ENCODE assay signal across 8 mouse cellular contexts in genomic region chr13:67108821-67109206, GRCm38 (mm10). TPM values are rescaled to one million over a fixed set of nuclear protein-coding genes. Genes with fewer than 3 reads are reported as not detected.
DNase-seq lines count a peak whose midpoint lies in the region; ATAC-seq and TF ChIP-seq lines count a peak whose summit lies in the region.

No protein-coding gene starts in this region.

- peak overlapping the region; percentile 66 for H3K4me2 ChIP-seq in hindbrain, embryonic 13.5 days

- intact Hi-C loops in heart, adult 2 months (cut with DNase I): loop anchor here (1.0 to 10.0 kb wide), 8 partner anchors 19 to 706 kb away; partner anchors contain the start of genes Gm10767, Gm26965, Gm28044 and Zfp273

- H3K36me3 ChIP-seq in heart, adult 2 months (ENCODE audit: control insufficient read depth, insufficient read depth, low read length): no peaks in the 10 kb centered on the region
- H3K36me3 ChIP-seq in spleen, adult 2 months (ENCODE audit: control insufficient read depth, insufficient read depth, low read length): no peaks in the 10 kb centered on the region; the same call in 1 of the 2 replicates
- 0 out of 2 replicates have a peak, but pooled peaks cover 2% of the 10 kb centered on the region for H3K36me3 ChIP-seq in hindbrain, embryonic 13.5 days
- H3K36me3 ChIP-seq in macrophage (ENCODE audit: inconsistent target): no peaks in the 10 kb centered on the region
- H3K36me3 ChIP-seq in testis, adult 2 months (ENCODE audit: control insufficient read depth, insufficient read depth, low read length): no peaks in the 10 kb centered on the region

- peaks cover 6% of the 10 kb centered on the region for H3K4me1 ChIP-seq in heart, adult 2 months (ENCODE audit: control insufficient read depth, insufficient read depth, low read length)
- H3K4me1 ChIP-seq in spleen, adult 2 months (ENCODE audit: control insufficient read depth, insufficient read depth, insufficient read length): peaks cover 9% of the 10 kb centered on the region; the same call in 1 of the 2 replicates
- H3K4me1 ChIP-seq in hindbrain, embryonic 13.5 days (replicated peaks): peaks cover 9% of the 10 kb centered on the region
- H3K4me1 ChIP-seq in testis, adult 2 months (ENCODE audit: control insufficient read depth, insufficient read depth, low read length): peaks cover 9% of the 10 kb centered on the region

- peak overlapping the region; percentile 94 for H3K4me3 ChIP-seq in heart, adult 2 months
- H3K4me3 ChIP-seq in spleen, adult 2 months (ENCODE audit: extremely low read depth, insufficient read depth, insufficient read length): peak overlapping the region; percentile 26; the same call in 1 of the 2 replicates
- peak overlapping the region; percentile 57 for H3K4me3 ChIP-seq in hindbrain, embryonic 13.5 days
- H3K4me3 ChIP-seq in macrophage (ENCODE audit: inconsistent target): peak overlapping the region; percentile 82
- H3K4me3 ChIP-seq in testis, adult 2 months (ENCODE audit: control insufficient read depth, low read depth, low read length): peak overlapping the region; percentile 97

- TF ChIP-seq POLR2A in heart, adult 2 months (IDR thresholded peaks at IDR 0.05; ENCODE audit: insufficient read depth, low read depth, low read length): no peak
- TF ChIP-seq POLR2A in spleen, adult 2 months (IDR thresholded peaks at IDR 0.05; ENCODE audit: low read depth, low read length): no peak
- no peak for TF ChIP-seq POLR2A in testis, adult 2 months (IDR thresholded peaks at IDR 0.05; ENCODE audit: control insufficient read depth, low read depth, low read length)

- TF ChIP-seq EP300 in heart, adult 2 months (IDR thresholded peaks at IDR 0.05; ENCODE audit: insufficient read depth, low read depth, low read length): no peak

- ATAC-seq in hindbrain, embryonic 13.5 days (ENCODE audit: low FRiP score): peak; percentile 57

- no peaks in the 10 kb centered on the region; the same call in 1 of the 2 replicates for H3K79me2 ChIP-seq in heart, adult 2 months (replicated peaks; ENCODE audit: control insufficient read depth, insufficient read depth, low read length)
- H3K79me2 ChIP-seq in macrophage (ENCODE audit: inconsistent target): peaks cover 9% of the 10 kb centered on the region; the same call in 1 of the 2 replicates

- H3K27ac ChIP-seq in heart, adult 2 months: peak overlapping the region; percentile 93
- 0 out of 2 replicates have a peak overlapping the region, but pooled peaks have one; percentile 22 for H3K27ac ChIP-seq in spleen, adult 2 months (ENCODE audit: insufficient read depth, low read length)
- H3K27ac ChIP-seq in hindbrain, embryonic 13.5 days: peak overlapping the region; percentile 36; the same call in 1 of the 2 replicates
- peak overlapping the region; percentile 80; the same call in 1 of the 2 replicates for H3K27ac ChIP-seq in macrophage
- no peak overlapping the region for H3K27ac ChIP-seq in testis, adult 2 months (ENCODE audit: control insufficient read depth, insufficient read depth, low read depth, low read length)

- peak; percentile 65 for TF ChIP-seq CTCF in heart, adult 2 months (IDR thresholded peaks at IDR 0.05)
- TF ChIP-seq CTCF in spleen, adult 2 months (IDR thresholded peaks at IDR 0.05; ENCODE audit: extremely low read depth, insufficient read depth, insufficient read length, insufficient replicate concordance): peak; percentile 24; the same call in 1 of the 2 replicates
- no peak for TF ChIP-seq CTCF in testis, adult 2 months (IDR thresholded peaks at IDR 0.05; ENCODE audit: control insufficient read depth, insufficient read depth, insufficient replicate concordance, low read depth, low read length)

- 3% methylated on average over 9 of the region's 9 CpGs for WGBS in heart, adult 2 months
- WGBS in spleen, adult 2 months: 3% methylated on average over 9 of the region's 9 CpGs
- 7% methylated on average over 9 of the region's 9 CpGs for WGBS in hindbrain, embryonic 13.5 days
- WGBS in macrophage (ENCODE audit: missing documents): 6% methylated on average over 9 of the region's 9 CpGs

- peak in 1 of 2 experiments; percentile 42 for DNase-seq in heart, adult 2 months
- no peak for DNase-seq in heart, adult 8-10 months (ENCODE audit: low spot score)
- DNase-seq in spleen, adult 2 months (ENCODE audit: low read depth in 1 of 2, low spot score in 2 of 2): peak in 1 of 2 experiments; percentile 47
- DNase-seq in spleen, postnatal 36 days (ENCODE audit: low spot score in 2 of 2): no peak
- no peak for DNase-seq in adrenal gland, postnatal 14 days

- peak overlapping the region; percentile 46 for H3K9ac ChIP-seq in heart, adult 2 months (ENCODE audit: low read depth, low read length)
- H3K9ac ChIP-seq in hindbrain, embryonic 13.5 days: no peak overlapping the region

- H3K27me3 ChIP-seq in heart, adult 2 months (ENCODE audit: control insufficient read depth, insufficient read depth, low read length): no peaks in the 10 kb centered on the region; the same call in 1 of the 2 replicates
- H3K27me3 ChIP-seq in spleen, adult 2 months (ENCODE audit: control insufficient read depth, insufficient read depth, low read length): peaks cover 2% of the 10 kb centered on the region; the same call in 1 of the 2 replicates
- no peaks in the 10 kb centered on the region for H3K27me3 ChIP-seq in hindbrain, embryonic 13.5 days
- no peaks in the 10 kb centered on the region for H3K27me3 ChIP-seq in testis, adult 2 months (ENCODE audit: control insufficient read depth, insufficient read depth, low read length)

- no peaks in the 10 kb centered on the region for H3K9me3 ChIP-seq in hindbrain, embryonic 13.5 days

RNA-seq across cellular contexts. Expression of gene Gm28557, which starts 0.4 kb away (rescaled TPM):
- total RNA-seq in heart, adult 2 months (2021): 1 to 10 TPM; 3.5 to 4.0 TPM
- polyA plus RNA-seq in heart, adult 2 months (2012; rRNA removed): 1.2 and 2.0 TPM in 2 replicates
- 1 to 10 TPM; 1.9 to 2.8 (median 2.2) TPM for total RNA-seq in heart, adult 8-10 months (2022)
- 1.0 and 1.1 TPM in 2 replicates for polyA plus RNA-seq in spleen, adult 2 months (2012; rRNA removed)
- 1.4 and 1.7 TPM in 2 replicates for polyA plus RNA-seq in hindbrain, embryonic 13.5 days (2015; fragmentation: Nextera tagmentation; extraction: Ambion mirVana)
- total RNA-seq in macrophage (2018; cell fraction: chromatin; rRNA removed): 10 to 100 TPM in 4 of 26 experiments, 1 to 10 TPM in 15, under 1 TPM in 5, not detected in 2; 0.25 to 12.0 (median 4.2) TPM
- 1 to 10 TPM in 24 of 26 experiments, under 1 TPM in 2; 0.66 to 4.5 (median 3.1) TPM for total RNA-seq in macrophage (2018; cell fraction: cytosol; rRNA removed)
- 10 to 100 TPM in 3 of 26 experiments, 1 to 10 TPM in 20, under 1 TPM in 2, not detected in 1; 0.58 to 15.6 (median 3.9) TPM for total RNA-seq in macrophage (2018; cell fraction: nucleus; rRNA removed)
- polyA plus RNA-seq in macrophage (2018): 1.6 to 4.1 TPM (median 1.7 TPM) in 3 replicates
- polyA plus RNA-seq in testis, adult 2 months (2012; rRNA removed): 0.71 and 0.72 TPM in 2 replicates
- 3.4 and 4.2 TPM in 2 replicates for total RNA-seq in adrenal gland, postnatal 14 days (2021)

RNA-seq across cellular contexts. Expression of gene Rslcan18, which starts 7.2 kb away (rescaled TPM):
- total RNA-seq in heart, adult 2 months (2021): 1 to 10 TPM in 1 of 2 experiments, under 1 TPM in 1; 0.70 to 1.1 TPM
- 0.29 and 0.70 TPM in 2 replicates for polyA plus RNA-seq in heart, adult 2 months (2012; rRNA removed)
- total RNA-seq in heart, adult 8-10 months (2022): under 1 TPM; 0.41 to 0.84 (median 0.80) TPM
- 0.13 and 0.18 TPM in 2 replicates for polyA plus RNA-seq in spleen, adult 2 months (2012; rRNA removed)
- polyA plus RNA-seq in hindbrain, embryonic 13.5 days (2015; fragmentation: Nextera tagmentation; extraction: Ambion mirVana): 0.10 TPM in 1 of 2 replicates, not detected in the other
- total RNA-seq in macrophage (2018; cell fraction: chromatin; rRNA removed): 10 to 100 TPM in 1 of 26 experiments, 1 to 10 TPM in 19, under 1 TPM in 6; 0.16 to 10.6 (median 2.5) TPM
- 1 to 10 TPM in 12 of 26 experiments, under 1 TPM in 14; 0.14 to 1.7 (median 0.86) TPM for total RNA-seq in macrophage (2018; cell fraction: cytosol; rRNA removed)
- total RNA-seq in macrophage (2018; cell fraction: nucleus; rRNA removed): 1 to 10 TPM in 13 of 26 experiments, under 1 TPM in 10, not detected in 3; 0.23 to 9.9 (median 1.5) TPM
- 0.95 to 1.3 TPM (median 1.1 TPM) in 3 replicates for polyA plus RNA-seq in macrophage (2018)
- 0.06 and 0.11 TPM in 2 replicates for polyA plus RNA-seq in testis, adult 2 months (2012; rRNA removed)
- total RNA-seq in adrenal gland, postnatal 14 days (2021): 0.90 and 1.0 TPM in 2 replicates

RNA-seq across cellular contexts. Expression of gene Zfp708, which starts 11.0 kb away (rescaled TPM):
- total RNA-seq in heart, adult 2 months (2021): 1 to 10 TPM; 1.1 to 1.2 TPM
- polyA plus RNA-seq in heart, adult 2 months (2012; rRNA removed): 0.10 and 1.1 TPM in 2 replicates
- under 1 TPM; 0.60 to 0.92 (median 0.80) TPM for total RNA-seq in heart, adult 8-10 months (2022)
- 0.11 TPM in 1 of 2 replicates, not detected in the other for polyA plus RNA-seq in spleen, adult 2 months (2012; rRNA removed)
- 8.7 and 9.8 TPM in 2 replicates for polyA plus RNA-seq in hindbrain, embryonic 13.5 days (2015; fragmentation: Nextera tagmentation; extraction: Ambion mirVana)
- total RNA-seq in macrophage (2018; cell fraction: chromatin; rRNA removed): 1 to 10 TPM in 2 of 26 experiments, under 1 TPM in 6, not detected in 18; 0.34 to 2.2 (median 0.69) TPM
- total RNA-seq in macrophage (2018; cell fraction: cytosol; rRNA removed): 1 to 10 TPM in 2 of 26 experiments, under 1 TPM in 15, not detected in 9; 0.09 to 1.1 (median 0.61) TPM
- total RNA-seq in macrophage (2018; cell fraction: nucleus; rRNA removed): 1 to 10 TPM in 7 of 26 experiments, under 1 TPM in 6, not detected in 13; 0.28 to 2.1 (median 1.2) TPM
- polyA plus RNA-seq in macrophage (2018): 1.1 to 2.6 TPM (median 1.2 TPM) in 3 replicates
- polyA plus RNA-seq in testis, adult 2 months (2012; rRNA removed): 0.05 and 0.16 TPM in 2 replicates
- total RNA-seq in adrenal gland, postnatal 14 days (2021): 1.1 TPM in 2 replicates

RNA-seq across cellular contexts. Expression of gene Zfp759, which starts 12.6 kb away (rescaled TPM):
- total RNA-seq in heart, adult 2 months (2021): 1 to 10 TPM; 4.0 to 8.2 TPM
- polyA plus RNA-seq in heart, adult 2 months (2012; rRNA removed): 0.59 and 1.5 TPM in 2 replicates
- 1 to 10 TPM; 4.6 to 5.8 (median 5.1) TPM for total RNA-seq in heart, adult 8-10 months (2022)
- 0.09 and 0.13 TPM in 2 replicates for polyA plus RNA-seq in spleen, adult 2 months (2012; rRNA removed)
- polyA plus RNA-seq in hindbrain, embryonic 13.5 days (2015; fragmentation: Nextera tagmentation; extraction: Ambion mirVana): 4.1 and 4.2 TPM in 2 replicates
- total RNA-seq in macrophage (2018; cell fraction: chromatin; rRNA removed): 1 to 10 TPM in 20 of 26 experiments, under 1 TPM in 5, not detected in 1; 0.36 to 9.4 (median 2.8) TPM
- total RNA-seq in macrophage (2018; cell fraction: cytosol; rRNA removed): 1 to 10 TPM in 19 of 26 experiments, under 1 TPM in 7; 0.28 to 3.7 (median 2.6) TPM
- total RNA-seq in macrophage (2018; cell fraction: nucleus; rRNA removed): 1 to 10 TPM in 16 of 26 experiments, under 1 TPM in 9, not detected in 1; 0.19 to 9.6 (median 1.5) TPM
- 1.9 to 4.9 TPM (median 2.7 TPM) in 3 replicates for polyA plus RNA-seq in macrophage (2018)
- polyA plus RNA-seq in testis, adult 2 months (2012; rRNA removed): 3.3 and 3.9 TPM in 2 replicates
- 4.6 and 5.5 TPM in 2 replicates for total RNA-seq in adrenal gland, postnatal 14 days (2021)

RNA-seq across cellular contexts. Expression of gene Zfp712, which starts 47.8 kb away (rescaled TPM):
- 1 to 10 TPM; 1.5 to 1.6 TPM for total RNA-seq in heart, adult 2 months (2021)
- polyA plus RNA-seq in heart, adult 2 months (2012; rRNA removed): 0.23 and 0.70 TPM in 2 replicates
- total RNA-seq in heart, adult 8-10 months (2022): 1 to 10 TPM; 1.0 to 1.5 (median 1.4) TPM
- 0.15 and 0.18 TPM in 2 replicates for polyA plus RNA-seq in spleen, adult 2 months (2012; rRNA removed)
- 5.4 and 6.8 TPM in 2 replicates for polyA plus RNA-seq in hindbrain, embryonic 13.5 days (2015; fragmentation: Nextera tagmentation; extraction: Ambion mirVana)
- total RNA-seq in macrophage (2018; cell fraction: chromatin; rRNA removed): 1 to 10 TPM in 18 of 26 experiments, under 1 TPM in 7, not detected in 1; 0.34 to 4.7 (median 1.4) TPM
- 1 to 10 TPM in 15 of 26 experiments, under 1 TPM in 11; 0.27 to 2.1 (median 1.2) TPM for total RNA-seq in macrophage (2018; cell fraction: cytosol; rRNA removed)
- total RNA-seq in macrophage (2018; cell fraction: nucleus; rRNA removed): 1 to 10 TPM in 19 of 26 experiments, under 1 TPM in 7; 0.36 to 6.7 (median 1.7) TPM
- 0.75 to 2.1 TPM (median 1.5 TPM) in 3 replicates for polyA plus RNA-seq in macrophage (2018)
- 0.65 and 1.2 TPM in 2 replicates for polyA plus RNA-seq in testis, adult 2 months (2012; rRNA removed)
- 1.3 and 1.7 TPM in 2 replicates for total RNA-seq in adrenal gland, postnatal 14 days (2021)

Comparison
In these comparisons a context has a peak if more than half of its experiments do, and no peak if none do; other contexts are left out.
1. H3K4me3 ChIP-seq: peak in every context shown above with its lines; median percentile 97 in testis, adult 2 months; 94 in heart, adult 2 months; 82 in macrophage; 57 in hindbrain, embryonic 13.5 days; 26 in spleen, adult 2 months.